Mouse (Mus musculus): ENCODE measurements around the gene Leprot.

Gene Leprot

DNA sequence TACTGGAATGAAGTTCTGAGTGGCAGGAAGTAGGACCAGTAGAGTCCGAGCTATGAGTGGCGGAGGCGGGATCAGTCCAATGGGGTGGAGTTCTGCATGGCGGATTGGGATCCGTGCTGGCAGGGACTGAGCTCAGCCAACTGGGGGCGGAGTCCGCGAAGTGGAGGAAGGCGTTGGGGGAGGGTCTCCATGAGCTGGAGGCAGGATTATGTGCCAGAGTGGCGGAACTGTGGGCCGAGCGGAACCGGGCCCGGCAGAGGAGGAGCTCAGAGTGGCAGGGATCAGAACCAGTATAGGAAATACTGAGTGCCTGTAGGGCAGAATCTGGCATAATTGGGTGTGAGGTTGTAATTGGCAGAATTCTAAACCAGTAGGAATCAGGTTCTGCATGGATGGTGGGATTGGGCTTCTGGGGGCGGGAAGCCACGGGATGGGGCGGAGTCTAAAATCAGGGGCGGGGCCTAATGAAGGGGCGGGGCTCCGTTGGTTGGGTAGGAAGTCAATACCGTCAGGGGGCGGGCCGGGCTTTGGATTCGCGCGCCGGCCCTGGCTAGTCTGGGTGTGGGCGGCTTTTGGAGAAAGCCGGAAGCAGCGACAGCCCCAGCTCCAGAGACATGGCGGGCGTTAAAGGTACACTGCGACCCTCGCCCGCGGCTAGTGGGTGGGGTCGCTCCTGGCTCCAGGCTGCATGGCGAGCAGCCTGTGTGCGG is at the start of gene Leprot:
Gene Leprot, plus strand, starts transcription at position 523 of the 710 bp plus-strand sequence.
- peak; percentile 83 to 85 for DNase-seq (ENCODE audit: low spot score in 2 of 2)

DNA sequence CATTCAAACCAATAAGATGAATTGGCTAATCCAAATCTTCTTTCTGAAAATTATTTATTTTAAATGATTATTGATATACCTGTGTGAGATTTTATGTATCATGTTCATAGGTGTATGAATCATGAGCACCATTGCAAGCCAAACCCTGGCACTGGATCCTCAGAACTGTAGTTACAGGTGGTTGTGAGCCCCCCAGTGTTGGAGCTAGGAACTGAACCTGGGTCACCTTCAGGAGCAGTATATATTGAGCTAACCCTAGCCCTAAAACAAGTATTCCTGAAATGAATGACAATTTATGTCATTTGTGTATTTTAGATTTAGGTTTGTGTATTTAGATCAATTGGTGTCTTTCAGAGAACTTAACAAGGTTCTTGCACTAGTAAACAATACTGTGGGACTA is 45.8 kb upstream of the Leprot start:
- peak in 1 of 2 experiments; percentile 31 for DNase-seq (ENCODE audit: low spot score in 2 of 2)

DNA sequence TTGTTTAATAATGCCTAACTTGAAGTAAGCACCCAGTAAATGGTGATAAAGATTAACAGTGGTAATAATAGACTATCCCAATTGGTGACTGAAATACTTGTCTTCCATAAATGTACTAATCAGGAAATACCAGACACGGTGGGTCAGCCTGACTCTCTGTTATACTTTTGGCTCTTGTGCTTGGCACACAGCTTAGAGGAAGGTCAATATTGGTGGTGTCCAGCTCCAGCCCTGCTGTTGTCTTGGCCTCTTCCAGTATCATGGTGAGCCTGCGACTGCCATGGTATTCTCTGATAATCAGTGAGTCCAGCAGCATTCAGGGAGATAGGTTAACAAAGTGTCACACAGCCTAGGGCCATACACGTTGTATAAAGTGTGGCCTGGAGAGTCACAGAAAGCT is 43.9 kb upstream of the Leprot start:
- DNase-seq (ENCODE audit: low spot score in 2 of 2): no peak

DNA sequence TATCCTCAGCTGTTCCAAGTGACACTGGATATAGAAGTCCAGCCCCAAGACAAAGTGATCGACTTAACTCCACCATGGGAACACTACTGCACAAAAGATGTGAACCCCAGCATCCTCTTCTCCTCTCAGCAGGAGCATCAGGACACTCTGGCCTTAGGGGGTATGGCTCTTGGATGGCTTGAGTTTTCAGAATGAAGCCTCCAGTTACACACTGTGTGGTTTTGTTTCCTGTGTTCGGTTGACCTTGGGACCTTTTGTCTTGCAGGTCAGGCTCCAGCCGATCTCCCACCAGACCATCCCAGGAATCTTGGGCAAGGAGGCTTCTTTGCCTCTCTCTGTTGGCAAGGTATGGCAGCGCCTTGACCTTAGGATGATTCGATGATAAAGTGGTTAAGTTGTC is 31.0 kb upstream of the Leprot start:
- no peak for DNase-seq (ENCODE audit: low spot score in 2 of 2)

DNA sequence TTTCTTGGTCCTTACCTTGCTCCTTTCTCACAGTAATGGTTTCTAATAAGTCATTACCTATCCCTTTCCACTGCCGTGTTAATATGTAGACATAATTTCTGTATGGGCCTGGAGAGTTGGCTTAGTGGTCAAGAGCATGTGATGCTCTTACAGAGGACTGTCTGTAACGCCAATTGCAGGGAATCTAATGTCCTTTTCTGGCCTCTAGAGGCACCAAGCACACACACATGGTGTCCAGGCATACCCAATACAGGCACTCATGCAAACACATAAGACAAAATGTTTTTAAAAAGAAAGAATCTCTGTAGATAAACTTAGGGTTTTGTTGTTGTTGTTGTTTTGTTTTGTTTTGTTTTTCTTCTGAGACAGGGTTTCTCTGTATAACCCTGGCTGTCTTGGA is 29.8 kb upstream of the Leprot start:
- no peak for DNase-seq (ENCODE audit: low spot score in 2 of 2)

DNA sequence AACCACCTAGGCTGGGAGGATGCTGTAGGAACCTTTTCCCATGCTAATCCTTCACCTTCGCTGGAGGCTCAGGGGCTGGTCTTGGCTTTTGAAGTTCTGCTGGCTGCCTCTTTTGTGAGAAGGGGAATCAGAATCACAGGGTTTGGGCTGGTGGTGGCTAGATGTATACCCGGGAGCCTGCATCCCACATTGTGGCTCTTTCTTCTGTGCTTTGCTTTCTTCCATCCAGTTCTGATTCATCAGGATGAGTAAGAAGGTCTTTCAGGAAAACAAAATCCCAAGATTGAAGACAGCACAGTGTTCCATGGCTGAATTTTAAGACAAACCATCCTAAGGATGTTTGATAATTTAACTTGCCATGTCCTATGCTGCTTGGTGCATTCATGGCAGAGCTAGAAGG is 27.3 kb upstream of the Leprot start:
- DNase-seq (ENCODE audit: low spot score in 2 of 2): no peak

DNA sequence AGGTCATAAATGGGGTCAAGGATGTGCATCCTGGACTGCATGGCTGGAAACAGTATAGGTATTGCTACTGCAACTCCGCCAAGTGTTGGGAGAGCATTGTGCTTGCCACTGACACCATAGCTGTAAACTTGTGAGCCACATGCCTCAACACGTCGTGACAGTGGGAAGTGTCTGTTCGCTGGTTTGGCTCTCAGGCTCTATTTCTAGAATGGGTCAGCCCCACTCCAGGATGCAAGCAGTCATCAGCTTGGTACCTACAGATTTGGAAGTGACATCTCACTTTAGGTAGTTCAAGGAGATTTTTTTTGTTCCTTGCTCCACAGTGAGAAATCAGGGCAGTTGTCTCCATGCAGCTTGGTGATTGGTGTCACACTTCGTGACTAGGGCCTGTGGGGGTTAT is 26.3 kb upstream of the Leprot start:
- no peak for DNase-seq (ENCODE audit: low spot score in 2 of 2)

DNA sequence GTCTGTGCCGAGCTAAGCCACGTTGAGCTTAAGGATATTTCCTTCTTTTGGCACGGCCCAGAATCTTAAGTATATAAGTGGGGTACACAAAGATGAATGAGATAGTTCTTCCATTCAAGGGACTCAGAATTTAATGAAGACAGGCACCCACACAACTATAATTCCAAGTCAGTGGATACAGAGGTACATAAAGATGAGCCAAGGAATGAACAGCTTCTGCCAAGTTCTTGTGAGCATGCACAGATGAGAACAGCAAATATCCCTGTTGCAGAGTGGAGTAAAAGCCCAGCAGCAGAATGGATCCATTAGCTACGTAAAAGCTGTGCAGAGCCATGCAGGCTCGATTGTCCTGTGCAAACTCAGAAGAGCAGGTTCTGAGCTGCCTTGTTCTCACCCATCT is 22.2 kb upstream of the Leprot start:
- no peak for DNase-seq (ENCODE audit: low spot score in 2 of 2)

DNA sequence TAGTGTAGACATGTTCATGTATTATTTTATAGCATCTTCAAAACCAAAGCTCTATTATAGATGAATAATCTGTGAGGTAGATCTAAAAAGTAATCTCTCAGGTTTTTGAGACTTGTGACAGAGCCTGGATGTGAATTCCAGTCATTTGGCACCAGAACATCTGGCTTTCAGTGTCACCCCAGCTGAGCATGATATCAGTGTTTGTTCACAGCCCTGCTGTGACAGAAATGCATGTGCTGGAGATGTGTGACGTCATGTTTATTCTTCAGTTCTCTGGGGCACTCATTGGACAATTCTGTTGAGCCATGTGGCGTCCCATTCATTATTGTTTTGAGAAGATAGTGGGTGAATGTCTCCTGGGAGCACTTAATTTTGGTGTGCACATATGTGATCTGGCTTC is 11.9 kb upstream of the Leprot start:
- DNase-seq (ENCODE audit: low spot score in 2 of 2): no peak

DNA sequence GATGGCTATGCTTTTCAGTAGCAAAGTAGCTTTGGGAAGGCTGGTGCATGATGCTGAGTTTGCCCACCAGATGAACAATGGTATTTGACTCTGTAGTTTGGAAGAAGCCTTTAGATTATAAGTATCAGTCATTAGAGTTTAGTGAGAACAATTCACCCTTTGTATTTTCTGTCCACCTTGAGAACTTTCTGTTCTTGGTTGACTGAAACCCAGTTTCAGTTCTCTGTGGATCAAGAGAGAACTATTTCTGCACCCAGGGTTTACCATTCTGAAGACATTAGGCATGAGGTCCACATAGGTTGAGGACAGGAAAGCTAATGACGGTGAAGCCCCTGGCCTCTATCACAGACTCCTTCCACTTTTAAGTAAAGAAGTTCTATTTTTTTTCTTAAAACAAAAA is 10.0 kb upstream of the Leprot start:
- no peak for DNase-seq (ENCODE audit: low spot score in 2 of 2)

DNA sequence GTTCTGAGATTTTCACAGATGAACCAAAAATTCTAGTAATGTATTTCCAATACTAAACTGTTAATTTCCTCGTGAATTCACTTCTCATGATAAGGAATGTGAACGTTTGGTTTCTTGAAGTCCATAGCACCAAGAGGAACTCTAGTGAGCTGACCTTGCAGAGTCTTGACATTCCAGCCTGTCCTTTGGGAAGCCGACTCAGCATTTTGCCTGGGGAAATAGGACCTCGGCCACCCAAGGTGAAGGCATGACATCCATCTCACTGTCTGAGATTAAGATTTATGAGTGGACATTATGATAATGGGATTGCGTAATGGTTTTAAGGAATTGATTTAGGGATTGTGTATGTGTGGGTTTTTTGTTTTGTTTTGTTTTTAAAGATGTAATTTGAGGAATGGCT is 6.9 kb upstream of the Leprot start:
- no peak for DNase-seq (ENCODE audit: low spot score in 2 of 2)

DNA sequence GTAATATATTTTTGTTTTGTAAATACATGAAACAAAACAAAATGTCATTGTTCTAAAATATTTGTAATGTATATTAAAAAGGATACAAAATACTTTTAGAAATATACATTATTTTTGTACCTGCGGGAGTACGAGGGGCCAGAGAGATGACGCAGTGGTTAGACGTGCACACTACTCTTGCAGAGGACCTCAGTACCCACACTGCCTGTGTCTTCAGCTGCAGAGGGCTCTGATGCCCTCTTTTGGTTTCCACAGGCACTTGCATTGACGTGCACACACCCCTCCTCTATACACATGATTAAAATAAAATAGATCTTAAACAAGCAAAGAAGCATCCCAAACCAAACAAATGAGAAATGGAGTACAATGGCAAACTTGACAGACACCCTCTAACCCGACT is 4.8 kb upstream of the Leprot start:
- DNase-seq (ENCODE audit: low spot score in 2 of 2): no peak

DNA sequence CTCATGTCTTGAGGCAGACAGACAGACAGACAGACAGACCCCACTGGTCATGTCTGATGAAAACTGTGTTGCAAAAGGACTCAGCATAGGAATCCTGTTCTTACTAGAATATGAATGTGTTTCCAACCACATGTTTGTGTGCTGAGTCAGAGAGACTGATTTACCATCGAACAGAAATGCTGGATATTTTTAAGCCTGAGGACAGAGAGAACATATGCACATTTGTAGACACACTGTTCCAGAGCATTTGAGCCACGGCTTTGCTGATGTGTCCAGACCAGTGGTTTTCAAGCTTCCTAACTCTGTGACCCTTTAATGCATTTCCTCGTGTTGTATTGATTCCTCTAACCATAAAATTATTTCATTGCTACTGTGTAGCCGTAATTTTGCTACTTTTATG is 4.3 kb upstream of the Leprot start:
- no peak for DNase-seq (ENCODE audit: low spot score in 2 of 2)

DNA sequence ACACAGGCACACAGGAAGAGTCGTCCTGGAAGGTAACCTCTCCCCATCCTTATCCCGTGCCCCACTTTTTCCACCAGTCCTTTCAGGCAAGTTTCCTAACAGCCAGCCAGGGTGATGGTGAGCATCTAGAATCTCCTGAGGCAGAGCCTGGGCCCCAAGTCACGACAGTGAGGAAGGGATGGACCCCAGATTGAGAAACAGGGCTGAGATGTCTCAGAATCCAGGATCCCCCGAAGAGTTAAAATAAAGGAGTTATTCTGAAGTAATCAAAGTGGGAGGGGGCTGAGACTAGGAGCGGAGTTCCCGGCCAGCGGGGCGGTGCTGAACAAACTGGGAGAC is 692 bp upstream of the Leprot start:
- peak in 1 of 2 experiments; percentile 7 for DNase-seq (ENCODE audit: low spot score in 2 of 2)

DNA sequence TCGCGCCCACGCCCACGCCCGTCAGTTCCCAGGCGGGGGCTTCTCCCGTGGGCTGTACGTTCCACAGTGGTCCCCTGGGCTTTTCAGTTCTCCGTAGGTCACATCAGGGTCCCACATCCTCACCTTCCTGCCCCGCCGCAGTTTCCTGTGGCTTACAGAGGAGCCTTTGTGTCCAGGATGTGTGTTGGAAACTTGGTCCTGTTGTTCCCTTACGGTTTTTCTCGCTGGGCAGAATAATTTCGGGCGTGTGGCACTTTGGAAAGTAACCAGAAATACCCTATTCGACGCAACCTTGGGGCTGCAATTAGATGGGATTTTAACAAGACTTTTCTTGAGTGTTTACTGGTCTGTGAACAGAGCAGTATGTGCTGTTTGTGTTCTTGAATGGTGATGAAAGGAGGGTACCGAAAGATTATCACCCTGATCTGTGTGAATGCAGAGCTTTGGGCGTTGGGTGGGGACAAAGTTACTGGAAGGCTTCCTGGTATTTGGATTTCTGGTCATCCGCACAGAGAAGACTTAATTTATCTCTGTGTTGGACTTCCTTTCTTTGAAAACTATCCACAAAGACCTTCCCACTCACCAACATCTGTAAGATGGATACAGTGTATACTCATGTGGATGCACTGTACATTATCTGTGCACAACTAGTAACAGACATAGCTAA is 591 bp downstream of the Leprot start:
- DNase-seq (ENCODE audit: low spot score in 2 of 2): no peak

DNA sequence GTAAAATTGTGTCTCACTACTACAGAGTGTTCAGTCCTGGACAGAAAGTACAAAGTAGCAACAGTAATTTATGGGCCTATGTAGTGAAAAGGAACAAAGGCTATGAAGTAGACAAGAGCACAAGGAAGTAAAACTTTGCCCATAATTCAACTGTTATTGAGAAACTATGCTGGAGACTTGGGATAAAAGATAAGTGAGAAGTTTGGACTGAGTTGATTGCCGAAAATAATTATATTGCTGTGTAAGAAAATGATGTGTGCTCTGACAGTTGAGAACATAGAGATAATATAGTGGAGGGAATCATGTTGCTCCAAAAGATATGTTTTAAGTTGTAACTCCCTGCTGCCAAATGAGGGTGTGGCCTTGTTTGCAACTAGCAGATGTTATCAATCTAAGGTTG is 1.2 kb downstream of the Leprot start:
- DNase-seq (ENCODE audit: low spot score in 2 of 2): no peak

DNA sequence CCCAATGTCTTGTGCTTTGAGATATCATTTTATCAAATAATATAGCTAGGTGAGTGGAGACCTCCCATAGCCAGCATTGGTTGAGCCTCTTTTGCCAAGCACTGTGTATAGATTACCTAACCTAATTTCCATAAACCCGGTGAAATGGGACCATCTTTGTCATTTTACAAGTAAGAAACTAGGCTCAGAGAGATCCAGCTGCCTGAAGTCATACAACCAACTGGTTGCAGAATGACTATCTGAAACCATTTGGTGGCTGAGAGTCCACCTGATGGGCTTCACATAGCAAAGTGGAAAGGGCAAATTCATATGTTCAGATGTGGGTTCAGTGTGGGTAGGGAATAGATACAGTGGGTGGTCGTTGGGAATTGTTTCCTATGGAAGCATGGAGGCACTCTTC is 3.4 kb downstream of the Leprot start:
- DNase-seq (ENCODE audit: low spot score in 2 of 2): no peak

DNA sequence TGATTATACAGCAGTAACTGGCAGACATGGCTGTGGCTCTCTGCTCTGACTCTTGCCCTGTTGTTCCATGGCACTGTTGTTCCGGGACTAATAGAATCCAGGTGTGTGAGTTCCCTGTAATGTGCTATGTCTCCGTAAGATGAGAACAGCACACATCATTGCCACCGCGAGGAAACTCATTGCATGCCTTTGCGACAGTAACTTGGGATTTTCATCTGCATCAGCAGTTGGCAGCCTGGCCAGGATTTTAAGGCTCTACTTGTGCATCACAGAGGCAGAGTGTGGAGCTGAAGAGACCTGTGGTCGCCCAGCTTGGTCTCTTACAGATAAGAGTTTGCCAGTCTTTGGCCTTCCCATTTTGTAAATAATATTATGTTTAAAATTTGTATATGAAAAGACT is 6.7 kb downstream of the Leprot start:
- DNase-seq (ENCODE audit: low spot score in 2 of 2): no peak

DNA sequence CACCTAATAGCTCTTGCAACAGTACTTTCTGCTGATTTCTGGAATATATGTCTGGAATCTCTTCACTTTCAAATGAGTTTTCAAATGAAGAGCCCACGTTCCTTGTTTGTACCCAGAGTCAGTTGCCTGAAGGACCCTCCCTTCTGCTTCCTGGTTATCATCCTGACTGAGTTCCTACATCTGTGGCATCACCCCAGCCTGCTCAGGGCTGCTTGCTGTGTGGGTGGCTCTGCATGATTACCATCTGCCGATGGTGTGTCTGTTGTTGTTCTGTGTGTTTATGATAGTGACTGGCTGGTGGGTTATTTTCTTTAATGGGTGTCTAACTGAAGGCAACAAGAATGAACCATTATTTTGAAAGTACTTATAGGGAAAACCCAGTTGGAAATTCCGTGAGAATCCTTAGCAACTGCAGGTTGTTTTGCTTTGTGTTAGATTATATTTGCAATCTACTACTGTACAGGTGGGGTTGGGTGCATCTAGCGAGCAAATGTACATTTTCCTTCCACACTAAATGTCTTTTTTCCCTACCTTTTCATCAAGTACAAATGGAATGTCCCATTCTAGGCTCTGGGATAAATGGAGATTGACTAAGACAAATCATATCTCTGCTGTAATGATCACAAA is 7.4 kb downstream of the Leprot start:
- DNase-seq (ENCODE audit: low spot score in 2 of 2): no peak

DNA sequence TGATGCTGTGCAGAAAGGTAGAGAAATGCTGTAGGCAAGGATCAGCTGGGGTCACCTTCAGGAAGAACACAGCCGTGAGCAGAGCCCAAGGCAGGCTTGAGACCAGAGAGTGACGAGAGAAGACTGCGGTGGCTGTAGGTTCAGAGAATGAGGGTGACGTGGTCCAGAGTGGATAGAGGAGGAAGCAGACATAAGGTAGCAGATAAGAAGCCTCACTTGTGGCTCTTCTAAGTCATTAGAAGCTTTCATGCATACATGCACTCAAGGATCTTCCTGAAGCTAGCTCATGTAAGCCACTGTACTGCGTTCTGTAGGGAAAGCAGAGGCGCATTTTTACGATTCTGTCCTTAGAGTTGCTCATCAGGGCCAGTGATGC is 7.9 kb downstream of the Leprot start:
- DNase-seq (ENCODE audit: low spot score in 2 of 2): no peak

DNA sequence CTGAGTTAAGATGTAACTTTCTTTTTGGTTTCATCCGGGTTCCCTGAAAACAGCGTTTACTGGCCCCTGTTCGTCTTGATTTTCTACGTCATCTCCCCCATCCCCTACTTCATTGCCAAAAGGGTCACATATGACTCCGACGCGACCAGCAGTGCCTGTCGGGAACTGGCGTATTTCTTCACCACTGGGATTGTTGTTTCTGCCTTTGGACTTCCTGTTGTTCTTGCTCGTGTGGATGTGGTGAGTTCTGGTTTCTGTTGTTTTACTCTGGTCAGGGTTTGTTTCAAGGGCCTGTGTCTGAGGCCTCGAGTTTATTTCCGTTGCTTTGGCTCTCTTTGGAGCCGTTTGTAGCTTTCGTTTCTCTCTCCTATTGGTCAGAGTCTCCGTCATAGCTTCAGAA is 8.5 kb downstream of the Leprot start:
- no peak for DNase-seq (ENCODE audit: low spot score in 2 of 2)

DNA sequence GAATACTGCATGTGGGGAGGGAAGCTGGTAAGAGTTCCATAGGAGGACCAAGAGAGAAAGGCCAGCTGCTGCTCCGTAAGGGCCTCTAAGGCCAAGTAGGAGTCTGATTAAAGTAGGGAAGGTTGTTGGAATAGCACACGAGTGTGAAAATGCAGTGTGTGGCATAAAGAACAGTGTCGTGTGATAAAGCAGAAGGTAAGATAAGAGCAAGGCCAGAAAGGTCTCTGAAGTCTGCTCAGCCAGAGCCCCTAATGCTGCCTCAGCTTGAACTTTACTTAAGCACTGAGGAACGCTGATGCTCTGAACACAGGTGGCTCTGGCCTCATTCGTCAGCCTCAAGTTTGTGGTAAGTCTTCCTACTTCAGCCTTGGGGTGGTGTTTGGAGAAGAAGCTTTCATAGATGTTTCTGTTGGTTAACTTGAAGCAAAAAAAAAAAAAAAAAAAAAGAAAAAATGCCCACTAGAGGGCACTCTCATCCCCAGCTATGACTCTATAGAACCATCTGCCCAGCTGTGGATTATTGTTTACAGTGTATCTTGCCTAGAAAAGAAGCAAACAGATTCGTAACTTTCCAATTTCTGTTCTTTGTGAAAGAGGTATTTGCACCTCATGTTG is 9.5 kb downstream of the Leprot start:
- peak in 1 of 2 experiments; percentile 5 for DNase-seq (ENCODE audit: low spot score in 2 of 2)

DNA sequence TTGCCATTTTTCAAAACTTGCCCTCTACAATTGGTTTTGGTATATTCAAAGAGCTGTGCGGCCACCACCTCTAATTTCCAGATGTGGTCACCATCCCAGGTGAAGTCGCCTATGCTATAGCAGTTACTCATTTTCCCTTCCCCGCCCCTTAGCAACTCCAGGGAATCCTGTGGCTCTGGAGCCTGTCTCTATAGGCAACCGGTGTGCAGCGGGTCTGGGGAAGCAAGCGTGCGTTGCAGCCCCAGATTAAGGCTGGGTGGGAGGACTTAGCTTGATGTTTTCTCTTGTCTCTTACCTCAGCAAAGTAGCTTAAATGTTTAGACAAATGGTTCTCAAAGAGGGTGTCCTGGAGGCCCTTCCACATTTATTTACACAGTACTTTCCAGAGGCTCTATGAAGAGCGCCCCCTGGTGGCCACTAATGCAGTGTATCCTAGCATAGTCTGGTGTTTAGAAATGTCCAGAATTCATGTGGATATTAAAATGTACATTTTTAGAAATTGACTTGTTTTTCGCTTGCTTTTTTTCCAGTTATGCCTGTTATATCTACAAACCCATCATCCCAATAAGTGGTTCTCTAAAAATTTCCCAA is 16.7 kb downstream of the Leprot start:
- peak in 1 of 2 experiments; percentile 64 for DNase-seq (ENCODE audit: low spot score in 2 of 2)
